Mouse (Mus musculus) heart, postnatal 0 days (tissue): Measurements from ENCODE around the gene Fam102b. TPM values are rescaled to one million over a fixed set of nuclear protein-coding genes. Genes with fewer than 3 reads are reported as not detected.

ENCODE experiments used
- ATAC-seq: fragments of 200-750 bp; cut with Nextera tagmentation; 2 replicates; pipeline ENCODE4 v1.8.0; 2017; ENCODE audit warnings: low read depth, moderate number of reproducible peaks, moderate library complexity; ENCODE audit not compliant: insufficient read depth
- DNase-seq: peaks from one replicate; pipeline ENCODE4 v3.0.0-alpha.2; 2016; ENCODE audit warnings: low spot score
- H3K27ac ChIP-seq: fragments of 300-500 bp; sonication (generic); 2 replicates; pipeline ENCODE4 v1.5.1; 2014; ENCODE audit warnings: low read depth, mild to moderate bottlenecking
- H3K27me3 ChIP-seq: fragments of 300-500 bp; sonication (generic); 2 replicates; pipeline ENCODE4 v1.6.1; 2014; ENCODE audit warnings: low read length, mixed read lengths; ENCODE audit not compliant: control insufficient read depth, insufficient read depth
- H3K36me3 ChIP-seq: fragments of 300-500 bp; sonication (generic); replicated peaks from 2 replicates; pipeline ENCODE4 v1.6.1; 2014; ENCODE audit warnings: low read length, mixed read lengths; ENCODE audit not compliant: control insufficient read depth, insufficient read depth
- H3K4me1 ChIP-seq: fragments of 300-500 bp; sonication (generic); 2 replicates; pipeline ENCODE4 v1.6.1; 2014; ENCODE audit warnings: antibody characterized with exemption; ENCODE audit not compliant: control insufficient read depth, insufficient read depth
- H3K4me2 ChIP-seq: fragments of 300-500 bp; sonication (generic); 2 replicates; pipeline ENCODE4 v1.6.1; 2014; ENCODE audit warnings: low read depth, mild to moderate bottlenecking, low read length, moderate library complexity
- H3K4me3 ChIP-seq: fragments of 300-500 bp; sonication (generic); 2 replicates; pipeline ENCODE4 v1.5.1; 2014; ENCODE audit warnings: low read depth, low read length
- H3K9ac ChIP-seq: fragments of 300-500 bp; sonication (generic); replicated peaks from 2 replicates; pipeline ENCODE4 v1.6.1; 2014; ENCODE audit warnings: low read depth, low read length, mixed read lengths
- H3K9me3 ChIP-seq: fragments of 300-500 bp; sonication (generic); replicated peaks from 2 replicates; pipeline ENCODE4 v1.6.1; 2016; ENCODE audit warnings: low read length; ENCODE audit not compliant: control insufficient read depth
- CTCF ChIP-seq: IDR thresholded peaks from 2 replicates; pipeline ENCODE4 v1.5.1; 2016; ENCODE audit warnings: antibody characterized with exemption, control low read depth, low read depth
- EP300 ChIP-seq: IDR thresholded peaks from 2 replicates; pipeline ENCODE4 v1.6.1; 2016; ENCODE audit warnings: antibody characterized with exemption, low read depth
- WGBS: fragments of 180-500 bp; shearing (Covaris S2); extraction: QIAGEN DNeasy Blood & Tissue Kit; methylation state at CpG from one replicate; pipeline ENCODE4 v1.1.7; 2014; 5-methylcytosine and 5-hydroxymethylcytosine counted together
- polyA plus RNA-seq: library from polyadenylated mRNA; unstranded; fragments of >200 nt; fragmentation: Nextera tagmentation; extraction: Ambion mirVana; gene quantifications from 2 replicates; pipeline ENCODE4 v1.2.1, GENCODE M21; 2015
- total RNA-seq: library from RNA; depleted of rRNA; stranded (reverse); fragments of >200 nt; gene quantifications from 2 replicates; pipeline ENCODE4 v1.2.3, GENCODE M21; 2014; ENCODE audit warnings: low replicate concordance; rRNA removed

Fam102b gene
- total RNA-seq (16.5 and 23.2 TPM in 2 replicates), polyA plus RNA-seq (3.2 and 3.7 TPM in 2 replicates)

DNA sequence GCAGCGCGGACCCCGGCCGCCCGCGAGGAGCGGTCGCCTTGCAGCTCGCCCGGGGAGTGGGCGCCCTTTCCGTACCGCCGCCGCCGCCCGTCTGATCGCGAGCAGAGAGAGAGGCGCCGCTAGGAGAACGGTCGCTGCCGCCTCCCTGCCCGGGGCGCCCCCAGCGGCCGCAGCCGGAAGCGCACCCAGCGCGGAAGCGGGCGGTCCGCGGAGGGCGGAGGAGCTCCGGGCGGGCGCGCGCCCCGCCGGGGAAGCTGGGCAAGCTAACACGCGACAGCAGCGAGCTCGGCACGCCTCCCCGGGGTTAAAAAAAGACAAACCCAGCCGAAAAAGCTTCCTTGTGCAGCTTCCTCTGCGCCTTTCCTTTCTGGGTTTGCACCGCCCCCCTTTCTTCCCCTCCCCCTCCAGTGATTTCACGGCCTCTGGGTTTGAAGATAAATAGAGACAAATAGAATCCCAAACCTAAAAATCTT, at the start of gene Fam102b:
TSS of gene Fam102b (minus strand) at position 93 of the 473 bp plus-strand sequence.
- peak; percentile 86 for DNase-seq
- Histone ChIP-seq H3K27ac (peak within 1 kb of the TSS; percentile 79), H3K4me3 (peak within 1 kb of the TSS; percentile 64), H3K4me2 (peak within 1 kb of the TSS; percentile 72), H3K36me3 (no peaks in the 10 kb centered on the region), H3K27me3 (no peaks in the 10 kb centered on the region), H3K9ac (peak within 1 kb of the TSS; percentile 78), H3K9me3 (no peaks in the 10 kb centered on the region), H3K4me1 (peaks cover 13% of the 10 kb centered on the region)
- 0% methylated on average over 24 of the region's 54 CpGs for WGBS
- TF ChIP-seq EP300, result no peak
- TF ChIP-seq CTCF, result peak; percentile 53
- peak; percentile 83 for ATAC-seq

DNA sequence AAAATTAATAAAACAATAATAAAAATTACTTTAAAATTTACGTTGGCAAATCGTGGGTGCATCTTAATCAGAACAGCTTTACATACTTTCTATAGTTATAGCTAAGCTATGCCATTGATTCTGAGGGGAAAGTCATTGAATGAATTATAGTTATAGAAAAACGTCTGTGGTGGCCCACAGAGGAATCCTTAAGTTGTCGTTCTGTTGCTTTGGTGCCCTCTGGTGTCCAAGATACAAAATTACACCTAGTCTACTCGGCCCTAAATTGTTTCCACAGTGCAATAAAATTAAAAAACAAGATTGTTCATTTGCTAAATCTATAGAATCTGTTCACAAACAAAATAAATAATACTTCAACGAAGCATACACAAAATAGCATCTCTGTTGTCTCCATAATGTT, 35.6 kb upstream of the Fam102b start:
- Histone ChIP-seq H3K27me3 (no peaks in the 10 kb centered on the region), H3K4me1 (no peaks in the 10 kb centered on the region), H3K36me3 (no peaks in the 10 kb centered on the region), H3K4me3 (no peak overlapping the region), H3K27ac (no peak overlapping the region), H3K9me3 (no peaks in the 10 kb centered on the region), H3K9ac (no peak overlapping the region), H3K4me2 (no peak overlapping the region)
- DNase-seq (peak; percentile 69), ATAC-seq (no peak)
- TF ChIP-seq EP300 (no peak), CTCF (peak; percentile 73)
- WGBS, result under 1% methylated on average over 6 of the region's 6 CpGs

DNA sequence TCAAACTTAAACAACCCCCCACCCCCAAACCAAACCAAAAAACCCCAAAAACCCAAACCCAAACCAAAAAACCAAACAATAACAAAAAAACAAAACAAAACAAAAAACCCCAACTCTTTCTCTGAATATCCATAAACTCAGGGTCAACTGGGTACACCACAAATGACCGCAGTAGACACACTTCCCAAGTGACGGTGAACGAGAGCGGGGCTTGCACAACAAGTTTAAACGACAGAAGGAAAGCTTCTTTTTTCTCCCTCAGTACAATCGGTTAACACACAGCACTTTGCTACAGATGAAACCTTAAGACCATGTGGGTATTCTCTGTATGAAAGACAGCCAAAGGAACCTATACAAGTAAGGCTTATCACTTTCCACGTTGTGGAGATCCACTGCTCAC, 35.0 kb upstream of the Fam102b start:
- WGBS, result 74% methylated on average over 7 of the region's 7 CpGs
- Histone ChIP-seq H3K4me2 (no peak overlapping the region), H3K4me1 (no peaks in the 10 kb centered on the region), H3K27ac (no peak overlapping the region), H3K4me3 (no peak overlapping the region), H3K9me3 (no peaks in the 10 kb centered on the region), H3K27me3 (no peaks in the 10 kb centered on the region), H3K36me3 (no peaks in the 10 kb centered on the region), H3K9ac (no peak overlapping the region)
- DNase-seq (no peak), ATAC-seq (no peak)
- TF ChIP-seq EP300 (no peak), CTCF (no peak)

DNA sequence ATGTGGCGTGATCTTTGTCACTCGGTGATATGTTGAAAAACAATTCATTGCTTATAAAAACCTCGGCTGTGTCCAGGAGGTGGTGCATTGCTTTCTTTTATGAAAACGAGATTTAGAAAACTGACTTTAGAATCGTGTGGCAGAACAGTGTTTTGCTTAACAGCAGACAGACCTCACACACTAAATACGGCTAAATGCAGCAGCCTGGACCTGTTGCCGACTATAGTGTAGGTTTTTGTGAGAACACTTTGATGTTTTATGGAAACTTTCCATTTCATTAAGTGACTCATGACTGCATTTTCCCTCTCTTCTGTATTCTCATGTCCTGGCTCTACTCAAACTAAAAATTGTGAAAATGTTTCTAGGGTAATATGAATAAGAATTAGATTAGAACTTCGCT, 32.5 kb upstream of the Fam102b start:
- Histone ChIP-seq H3K4me3 (no peak overlapping the region), H3K36me3 (no peaks in the 10 kb centered on the region), H3K27ac (no peak overlapping the region), H3K27me3 (no peaks in the 10 kb centered on the region), H3K4me2 (no peak overlapping the region), H3K4me1 (no peaks in the 10 kb centered on the region), H3K9me3 (no peaks in the 10 kb centered on the region), H3K9ac (no peak overlapping the region)
- ATAC-seq (no peak), DNase-seq (no peak)
- 57% methylated on average over 8 of the region's 8 CpGs for WGBS
- TF ChIP-seq EP300 (no peak), CTCF (no peak)

DNA sequence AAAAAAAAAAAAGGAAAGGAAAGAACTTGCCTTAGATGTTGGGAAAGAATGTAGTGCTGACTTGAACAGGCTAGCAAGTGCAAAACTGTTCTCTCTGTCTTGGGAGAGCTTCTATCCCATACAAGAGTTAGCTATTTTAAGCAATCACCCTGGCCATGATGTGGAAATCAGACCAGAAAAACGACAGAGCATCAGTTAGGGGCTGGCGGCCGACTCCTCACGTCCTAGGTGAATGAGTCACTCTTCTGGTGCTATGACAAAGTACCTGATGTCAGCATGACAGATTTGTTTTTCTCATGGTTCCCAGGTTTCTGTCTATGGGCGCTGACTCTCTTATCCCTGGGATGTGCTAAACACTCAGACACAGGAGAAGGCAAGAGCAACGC, 24.5 kb upstream of the Fam102b start:
- no peaks in the 10 kb centered on the region for H3K27me3 ChIP-seq
- H3K4me2 ChIP-seq, result no peak overlapping the region
- WGBS, result 50% methylated on average over 6 of the region's 6 CpGs
- no peak overlapping the region for H3K4me3 ChIP-seq
- H3K27ac ChIP-seq, result no peak overlapping the region
- H3K9ac ChIP-seq, result no peak overlapping the region
- no peak for ATAC-seq
- no peaks in the 10 kb centered on the region for H3K9me3 ChIP-seq
- TF ChIP-seq CTCF, result no peak
- no peak for TF ChIP-seq EP300
- H3K36me3 ChIP-seq, result no peaks in the 10 kb centered on the region
- no peak for DNase-seq
- H3K4me1 ChIP-seq, result peaks cover 5% of the 10 kb centered on the region; the same call in 1 of the 2 replicates
